Mouse (Mus musculus) stomach, embryonic 16.5 days (tissue): ENCODE measurements around the gene Cpvl. TPM values are rescaled to one million over a fixed set of nuclear protein-coding genes. Genes with fewer than 3 reads are reported as not detected.

Source experiments
- ATAC-seq: fragments of 200-750 bp; cut with Nextera tagmentation; 2 replicates; pipeline ENCODE4 v1.8.0; 2017; ENCODE audit warnings: moderate number of reproducible peaks, moderate TSS enrichment; ENCODE audit not compliant: insufficient read depth, low FRiP score
- H3K27ac ChIP-seq: fragments of 300-500 bp; sonication (generic); 2 replicates; pipeline ENCODE4 v1.5.1; 2014; ENCODE audit warnings: low read length
- H3K27me3 ChIP-seq: fragments of 300-500 bp; sonication (generic); 2 replicates; pipeline ENCODE4 v1.6.1; 2014; ENCODE audit warnings: low read length, control low read depth, mixed read lengths; ENCODE audit not compliant: control insufficient read depth, insufficient read depth
- H3K36me3 ChIP-seq: fragments of 300-500 bp; sonication (generic); 2 replicates; pipeline ENCODE4 v1.6.1; 2014; ENCODE audit warnings: low read length; ENCODE audit not compliant: control insufficient read depth, insufficient read depth
- H3K4me1 ChIP-seq: fragments of 300-500 bp; sonication (generic); 2 replicates; pipeline ENCODE4 v1.6.1; 2014; ENCODE audit warnings: low read length, control low read depth, mixed read lengths; ENCODE audit not compliant: control insufficient read depth, insufficient read depth
- H3K4me2 ChIP-seq: fragments of 300-500 bp; sonication (generic); 2 replicates; pipeline ENCODE4 v1.6.1; 2014; ENCODE audit warnings: low read depth, low read length, mixed read lengths
- H3K4me3 ChIP-seq: fragments of 300-500 bp; sonication (generic); replicated peaks from 2 replicates; pipeline ENCODE4 v1.5.1; 2014; ENCODE audit warnings: mild to moderate bottlenecking, low read length
- H3K9ac ChIP-seq: fragments of 300-500 bp; sonication (generic); 2 replicates; pipeline ENCODE4 v1.6.1; 2014; ENCODE audit warnings: low read length
- H3K9me3 ChIP-seq: fragments of 300-500 bp; sonication (generic); replicated peaks from 2 replicates; pipeline ENCODE4 v1.6.1; 2016; ENCODE audit warnings: low read length, control low read depth; ENCODE audit not compliant: control insufficient read depth
- WGBS: fragments of 180-500 bp; shearing (Covaris S2); extraction: QIAGEN DNeasy Blood & Tissue Kit; methylation state at CpG from one replicate; pipeline ENCODE4 v1.1.7; 2014; 5-methylcytosine and 5-hydroxymethylcytosine counted together
- polyA plus RNA-seq: library from polyadenylated mRNA; unstranded; fragments of >200 nt; fragmentation: Nextera tagmentation; extraction: Ambion mirVana; gene quantifications from 2 replicates; pipeline ENCODE4 v1.2.1, GENCODE M21; 2015

Gene Cpvl
- polyA plus RNA-seq, 1 experiment from 2014 or later: 0.09 TPM

GRCm38 (mm10) chr6:53937143-53938134 is 41.0 kb downstream of the Cpvl start:
- H3K27ac ChIP-seq: no peak overlapping the region
- no peak overlapping the region for H3K4me2 ChIP-seq
- H3K9ac ChIP-seq: no peak overlapping the region
- no peaks in the 10 kb centered on the region for H3K9me3 ChIP-seq
- 56% methylated on average over 15 of the region's 15 CpGs for WGBS
- peaks cover 3% of the 10 kb centered on the region; the same call in 1 of the 2 replicates for H3K4me1 ChIP-seq
- peak; percentile 64; the same call in 1 of the 2 replicates for ATAC-seq
- H3K27me3 ChIP-seq: no peaks in the 10 kb centered on the region
- no peaks in the 10 kb centered on the region for H3K36me3 ChIP-seq
- no peak overlapping the region for H3K4me3 ChIP-seq

GRCm38 (mm10) chr6:53931605-53932004 is 46.9 kb downstream of the Cpvl start:
- Histone ChIP-seq H3K9me3 (no peaks in the 10 kb centered on the region), H3K4me3 (no peak overlapping the region), H3K27ac (no peak overlapping the region), H3K27me3 (no peaks in the 10 kb centered on the region), H3K9ac (no peak overlapping the region), H3K36me3 (no peaks in the 10 kb centered on the region), H3K4me1 (no peaks in the 10 kb centered on the region), H3K4me2 (no peak overlapping the region)
- ATAC-seq: no peak
- WGBS: 87% methylated on average over 8 of the region's 8 CpGs

- no peak overlapping the region for H3K9ac ChIP-seq
- H3K4me2 ChIP-seq: no peak overlapping the region
- H3K4me1 ChIP-seq: no peaks in the 10 kb centered on the region
- no peak for ATAC-seq
- H3K36me3 ChIP-seq: no peaks in the 10 kb centered on the region
- WGBS: 61% methylated on average over 4 of the region's 4 CpGs
- H3K27me3 ChIP-seq: no peaks in the 10 kb centered on the region
- H3K4me3 ChIP-seq: no peak overlapping the region
- no peak overlapping the region for H3K27ac ChIP-seq
- H3K9me3 ChIP-seq: no peaks in the 10 kb centered on the region
Measured at GRCm38 (mm10) chr6:53929858-53930257, 48.6 kb downstream of the Cpvl start.

GRCm38 (mm10) chr6:53926197-53926596 is 52.3 kb downstream of the Cpvl start:
- H3K27me3 ChIP-seq: no peaks in the 10 kb centered on the region
- H3K27ac ChIP-seq: no peak overlapping the region
- no peaks in the 10 kb centered on the region for H3K36me3 ChIP-seq
- H3K9ac ChIP-seq: no peak overlapping the region
- H3K9me3 ChIP-seq: no peaks in the 10 kb centered on the region
- no peak overlapping the region for H3K4me2 ChIP-seq
- WGBS: 90% methylated on average over 2 of the region's 2 CpGs
- no peak for ATAC-seq
- H3K4me3 ChIP-seq: no peak overlapping the region
- H3K4me1 ChIP-seq: no peaks in the 10 kb centered on the region

GRCm38 (mm10) chr6:53925192-53925591 is 53.3 kb downstream of the Cpvl start:
- no peak for ATAC-seq
- Histone ChIP-seq H3K4me1 (no peaks in the 10 kb centered on the region), H3K9me3 (no peaks in the 10 kb centered on the region), H3K9ac (no peak overlapping the region), H3K27ac (no peak overlapping the region), H3K4me2 (no peak overlapping the region), H3K4me3 (no peak overlapping the region), H3K27me3 (no peaks in the 10 kb centered on the region), H3K36me3 (no peaks in the 10 kb centered on the region)
- 66% methylated on average over 8 of the region's 8 CpGs for WGBS

GRCm38 (mm10) chr6:53920041-53920440 is 58.4 kb downstream of the Cpvl start:
- H3K9ac ChIP-seq: no peak overlapping the region
- WGBS: 78% methylated on average over 7 of the region's 7 CpGs
- no peak for ATAC-seq
- H3K4me3 ChIP-seq: no peak overlapping the region
- H3K9me3 ChIP-seq: no peaks in the 10 kb centered on the region
- no peak overlapping the region for H3K4me2 ChIP-seq
- no peaks in the 10 kb centered on the region for H3K36me3 ChIP-seq
- no peaks in the 10 kb centered on the region for H3K27me3 ChIP-seq
- no peak overlapping the region for H3K27ac ChIP-seq
- no peaks in the 10 kb centered on the region for H3K4me1 ChIP-seq

- no peaks in the 10 kb centered on the region; the same call in 1 of the 2 replicates for H3K27me3 ChIP-seq
- no peaks in the 10 kb centered on the region for H3K9me3 ChIP-seq
- H3K4me2 ChIP-seq: no peak overlapping the region
- H3K36me3 ChIP-seq: no peaks in the 10 kb centered on the region
- H3K27ac ChIP-seq: no peak overlapping the region
- no peak overlapping the region for H3K4me3 ChIP-seq
- no peaks in the 10 kb centered on the region for H3K4me1 ChIP-seq
- no peak overlapping the region for H3K9ac ChIP-seq
- ATAC-seq: no peak
- 86% methylated on average over 6 of the region's 6 CpGs for WGBS
Measured at GRCm38 (mm10) chr6:53917026-53917558, 61.4 kb downstream of the Cpvl start.

GRCm38 (mm10) chr6:53915347-53915746 is 63.1 kb downstream of the Cpvl start:
- Histone ChIP-seq H3K9me3 (no peaks in the 10 kb centered on the region), H3K9ac (no peak overlapping the region), H3K27ac (no peak overlapping the region), H3K4me1 (no peaks in the 10 kb centered on the region), H3K4me2 (no peak overlapping the region), H3K4me3 (no peak overlapping the region), H3K27me3 (no peaks in the 10 kb centered on the region; the same call in 1 of the 2 replicates), H3K36me3 (no peaks in the 10 kb centered on the region)
- WGBS: 85% methylated on average over 3 of the region's 3 CpGs
- ATAC-seq: no peak

- no peaks in the 10 kb centered on the region; the same call in 1 of the 2 replicates for H3K27me3 ChIP-seq
- 41% methylated on average over 7 of the region's 7 CpGs for WGBS
- H3K36me3 ChIP-seq: no peaks in the 10 kb centered on the region
- H3K9me3 ChIP-seq: no peaks in the 10 kb centered on the region
- no peak overlapping the region for H3K27ac ChIP-seq
- H3K9ac ChIP-seq: no peak overlapping the region
- ATAC-seq: no peak
- H3K4me3 ChIP-seq: no peak overlapping the region
- H3K4me1 ChIP-seq: no peaks in the 10 kb centered on the region
- no peak overlapping the region for H3K4me2 ChIP-seq
Measured at GRCm38 (mm10) chr6:53913151-53913550, 65.3 kb downstream of the Cpvl start.
